Mouse (Mus musculus): Measurements from ENCODE around the gene Lemd1.

Gene Lemd1

DNA sequence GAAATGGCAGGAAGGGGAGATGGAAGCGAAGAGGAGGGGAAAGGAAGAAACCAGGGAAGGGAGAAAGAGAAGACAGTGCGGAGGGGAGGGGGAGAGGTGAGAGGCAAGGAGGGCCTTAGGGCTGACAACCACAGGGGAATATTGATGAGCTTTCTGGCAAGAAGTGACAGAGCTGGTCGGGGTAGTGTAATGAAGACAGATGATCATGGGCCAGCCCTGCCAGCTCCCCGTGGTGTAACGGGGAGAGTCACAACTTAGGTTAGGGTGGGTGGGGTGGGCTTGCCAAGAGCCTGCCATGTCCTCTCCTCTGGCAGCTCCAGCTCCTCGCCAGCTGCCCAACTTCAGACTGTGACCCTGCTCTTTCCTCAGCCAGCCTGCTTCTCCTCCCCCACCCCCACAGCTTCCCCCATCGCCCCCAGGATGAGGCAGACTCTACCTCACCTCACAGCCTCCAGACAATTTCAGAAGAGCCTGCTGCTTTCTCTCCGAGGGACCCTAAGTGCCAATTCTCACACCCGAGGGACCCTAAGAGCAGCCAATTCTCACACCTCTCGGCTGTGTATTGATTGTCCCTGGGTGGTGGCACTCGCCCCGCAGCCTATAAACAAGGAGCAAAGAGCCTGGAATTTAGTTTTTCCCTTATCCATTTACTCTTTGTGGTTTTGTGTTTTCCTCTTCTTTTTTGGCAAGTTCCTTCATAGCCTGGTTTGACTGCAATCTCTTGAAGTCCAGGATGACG is 26.3 kb upstream of the Lemd1 start:
- no peak for DNase-seq (ENCODE audit: low read depth, low spot score)

DNA sequence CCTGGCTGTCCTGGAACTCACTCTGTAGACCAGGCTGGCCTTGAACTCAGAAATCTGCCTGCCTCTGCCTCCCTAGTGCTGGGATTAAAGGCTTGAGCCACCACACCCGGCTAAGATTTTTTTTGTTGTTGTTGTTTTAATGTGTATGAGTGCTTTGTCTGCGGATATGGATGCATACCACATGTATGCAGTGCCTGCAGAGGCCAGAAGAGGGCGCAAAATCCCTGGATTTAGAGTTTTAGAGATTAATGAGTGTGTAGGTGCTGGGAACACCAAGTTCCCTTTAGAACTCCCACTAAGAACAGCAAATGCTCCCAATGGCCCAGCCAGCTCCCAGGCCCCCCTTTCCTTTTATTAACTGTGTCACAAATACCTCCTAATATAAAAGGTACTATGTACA is 25.4 kb upstream of the Lemd1 start:
- DNase-seq (ENCODE audit: low read depth, low spot score) = no peak

DNA sequence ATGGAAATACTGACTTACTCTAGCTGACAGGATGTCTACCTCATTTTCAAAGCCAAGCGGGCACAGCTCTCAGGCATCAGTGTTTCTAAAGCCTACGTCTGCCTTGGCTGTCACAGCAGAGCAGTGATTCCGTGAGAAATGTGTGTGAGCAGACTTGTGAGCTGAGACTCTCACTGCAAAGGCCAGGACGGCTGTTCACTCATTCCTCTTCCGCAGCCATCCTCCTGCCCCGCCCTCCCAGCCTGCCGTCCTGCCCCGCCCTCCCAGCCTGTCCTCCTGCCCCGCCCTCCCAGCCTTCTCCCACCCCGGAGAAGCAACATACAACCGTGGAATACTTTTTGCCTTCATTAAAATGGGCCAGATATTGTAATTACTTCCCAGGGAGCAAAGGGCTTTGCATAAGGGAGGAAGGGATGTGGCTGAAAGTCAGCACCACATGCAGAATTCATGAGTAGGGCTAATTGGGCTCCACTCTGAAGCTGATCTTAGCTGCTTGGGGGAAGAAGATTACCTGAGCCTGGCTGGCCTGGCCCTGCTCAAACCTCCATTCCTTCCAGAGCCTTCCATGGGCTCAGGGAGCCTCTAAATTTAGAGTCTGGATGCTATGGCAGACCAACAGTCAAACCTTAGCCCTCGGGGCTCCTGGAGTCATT is 23.0 kb upstream of the Lemd1 start:
- DNase-seq (ENCODE audit: low read depth, low spot score) = no peak

DNA sequence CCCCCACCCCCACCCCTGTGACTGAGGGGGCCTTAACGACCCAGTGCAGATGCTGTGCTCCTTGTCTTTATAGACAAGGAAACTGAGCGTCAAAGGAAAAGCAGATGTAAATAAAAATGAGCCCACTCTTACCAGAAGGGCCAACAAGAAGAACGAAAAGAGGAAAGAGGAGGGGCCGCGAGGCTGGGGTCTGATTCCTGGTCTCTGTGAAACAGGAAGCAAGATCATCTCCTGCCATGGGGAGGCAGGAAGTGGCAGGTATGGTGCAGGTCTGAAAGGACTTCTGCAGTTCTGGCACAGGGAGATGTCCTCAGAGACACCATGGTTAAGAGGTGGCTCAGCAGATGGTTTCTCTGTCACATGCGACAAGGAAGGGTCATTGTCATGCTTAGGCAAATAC is 20.5 kb upstream of the Lemd1 start:
- no peak for DNase-seq (ENCODE audit: low read depth, low spot score)

DNA sequence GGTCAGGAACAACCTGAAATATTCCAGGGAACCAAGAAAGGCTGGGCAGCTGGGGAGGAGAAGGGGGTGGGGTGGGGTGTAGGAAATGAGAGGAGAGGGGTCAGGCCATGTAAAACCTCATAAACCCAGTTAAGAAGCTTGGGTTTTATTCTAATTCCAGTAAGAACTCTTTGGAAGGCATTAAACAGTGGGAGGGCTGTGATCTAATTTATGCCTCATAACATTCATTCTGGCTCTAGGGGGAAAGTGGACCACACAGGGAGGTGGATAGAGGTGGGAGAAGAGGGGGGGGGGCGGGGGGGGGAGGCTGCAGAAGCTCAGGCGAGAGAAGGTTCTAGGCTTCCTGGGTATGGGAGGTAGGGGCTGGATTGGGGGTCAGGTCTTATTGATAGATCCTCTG is 19.6 kb upstream of the Lemd1 start:
- DNase-seq (ENCODE audit: low read depth, low spot score) = no peak

DNA sequence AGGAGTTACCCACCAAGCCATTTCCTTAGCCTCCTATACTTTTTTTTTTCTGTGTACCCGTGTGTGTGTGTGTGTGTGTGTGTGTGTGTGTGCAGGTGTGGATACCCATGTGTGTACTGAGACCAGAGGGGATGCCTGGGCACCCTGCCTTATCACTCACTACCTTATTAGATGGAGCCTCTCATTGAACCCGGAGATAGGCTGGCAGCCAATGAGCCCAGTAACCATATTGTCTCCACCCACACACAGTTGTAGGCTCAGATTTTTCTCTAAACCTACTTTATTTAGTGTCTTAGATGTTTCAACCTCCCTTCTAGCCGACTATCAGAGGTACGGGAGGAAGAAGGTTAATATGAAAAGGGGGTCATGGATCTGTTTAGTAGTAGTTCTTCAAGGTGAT is 4.9 kb upstream of the Lemd1 start:
- no peak for DNase-seq (ENCODE audit: low read depth, low spot score)

DNA sequence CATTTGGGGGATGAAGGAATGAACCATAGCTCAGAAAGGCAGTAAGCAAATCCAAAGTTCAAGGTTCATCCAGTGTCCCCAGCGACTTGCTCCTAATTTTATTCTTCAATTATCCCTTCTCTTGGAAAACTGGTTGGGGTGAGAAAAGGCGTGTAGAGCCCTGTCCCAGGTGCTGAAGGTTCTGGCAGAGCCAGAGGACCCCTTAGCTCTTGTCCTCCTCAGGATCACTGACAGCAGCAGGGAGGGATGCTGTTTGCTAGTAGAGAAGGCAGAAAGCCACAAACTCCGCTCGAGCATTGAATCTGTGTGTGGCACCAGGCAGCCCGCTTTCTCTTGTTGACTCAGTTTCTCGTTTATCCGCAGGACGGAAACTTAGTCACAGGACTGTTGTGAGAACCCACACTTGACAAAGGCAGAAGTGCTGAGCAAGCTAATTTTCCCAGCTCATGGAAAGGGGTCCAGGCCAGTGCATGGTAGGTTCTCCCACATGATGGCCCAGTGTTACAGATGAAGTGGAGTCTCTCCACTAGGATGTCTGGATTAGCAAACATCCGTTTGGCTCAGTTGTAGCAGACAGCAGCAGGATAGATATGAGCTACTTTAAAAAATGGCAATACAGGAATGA is 2.7 kb upstream of the Lemd1 start:
- no peak for DNase-seq (ENCODE audit: low read depth, low spot score)

DNA sequence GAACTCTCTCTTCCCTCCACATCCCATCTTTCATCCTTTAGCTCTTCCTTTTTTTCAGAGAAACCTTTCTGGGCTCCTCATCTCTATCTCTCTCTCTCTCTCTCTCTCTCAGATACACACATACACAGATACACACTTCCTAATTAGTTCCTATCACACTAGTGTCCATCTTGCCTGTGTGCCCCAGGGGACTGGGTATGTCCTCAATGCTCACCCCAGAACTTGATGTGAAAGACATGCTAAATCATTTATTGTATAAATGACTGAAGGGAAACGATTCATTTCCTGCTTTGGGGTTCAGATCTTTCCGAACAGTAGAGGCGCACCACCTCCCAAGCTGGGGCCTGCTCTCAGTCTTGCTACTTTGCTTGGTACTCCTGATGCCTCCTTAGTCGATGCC is 2.0 kb upstream of the Lemd1 start:
- DNase-seq (ENCODE audit: low read depth, low spot score) = no peak

DNA sequence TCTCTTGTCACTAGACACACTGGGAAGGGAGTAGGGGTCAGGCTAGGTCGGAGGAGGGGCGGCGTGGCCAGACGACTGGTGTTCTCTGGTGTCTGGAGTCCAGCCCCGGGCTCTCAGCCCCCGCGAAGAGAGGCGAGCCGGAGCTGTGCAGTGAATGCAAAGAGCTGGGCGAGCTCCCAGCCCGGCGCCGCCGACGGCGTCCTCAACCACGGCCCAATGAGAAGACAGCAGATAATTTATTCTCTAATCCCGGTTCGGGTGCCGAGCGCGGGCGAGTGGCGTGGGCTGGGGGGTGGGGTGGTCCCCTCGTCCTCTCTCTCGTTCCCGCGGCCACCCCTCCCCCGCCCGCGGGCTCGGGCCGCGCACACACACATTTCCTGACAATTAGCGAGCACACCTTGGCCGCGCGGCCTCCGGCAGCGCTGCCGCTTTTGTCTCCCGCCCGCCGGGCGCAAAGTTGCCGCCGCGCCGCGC is 1.2 kb upstream of the Lemd1 start:
- DNase-seq (ENCODE audit: low read depth, low spot score) = no peak

DNA sequence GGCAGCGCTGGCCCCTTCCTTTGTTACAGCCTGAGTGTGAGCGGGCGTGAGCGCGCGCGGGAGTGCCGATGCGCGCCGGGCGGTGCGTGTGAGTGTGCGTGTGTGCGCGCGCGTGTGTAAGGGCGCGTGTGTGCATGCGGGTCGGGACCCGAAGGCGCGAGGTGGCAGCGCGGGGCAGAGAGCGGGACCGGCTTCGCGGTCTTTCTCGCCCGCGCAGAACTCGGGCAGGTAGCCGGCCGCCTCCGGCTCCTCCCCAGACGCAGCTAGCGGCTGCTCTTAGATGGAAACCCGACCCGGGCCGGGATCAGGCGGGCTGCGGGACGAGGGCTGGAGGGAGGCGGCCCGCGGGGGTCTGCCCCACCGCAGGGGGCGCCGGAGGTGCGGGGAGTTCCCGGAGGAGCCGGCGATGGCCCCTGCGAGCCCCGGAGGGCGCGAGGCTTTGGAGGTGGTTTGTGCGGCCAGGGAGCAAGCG is 574 bp upstream of the Lemd1 start:
- no peak for DNase-seq (ENCODE audit: low read depth, low spot score)

DNA sequence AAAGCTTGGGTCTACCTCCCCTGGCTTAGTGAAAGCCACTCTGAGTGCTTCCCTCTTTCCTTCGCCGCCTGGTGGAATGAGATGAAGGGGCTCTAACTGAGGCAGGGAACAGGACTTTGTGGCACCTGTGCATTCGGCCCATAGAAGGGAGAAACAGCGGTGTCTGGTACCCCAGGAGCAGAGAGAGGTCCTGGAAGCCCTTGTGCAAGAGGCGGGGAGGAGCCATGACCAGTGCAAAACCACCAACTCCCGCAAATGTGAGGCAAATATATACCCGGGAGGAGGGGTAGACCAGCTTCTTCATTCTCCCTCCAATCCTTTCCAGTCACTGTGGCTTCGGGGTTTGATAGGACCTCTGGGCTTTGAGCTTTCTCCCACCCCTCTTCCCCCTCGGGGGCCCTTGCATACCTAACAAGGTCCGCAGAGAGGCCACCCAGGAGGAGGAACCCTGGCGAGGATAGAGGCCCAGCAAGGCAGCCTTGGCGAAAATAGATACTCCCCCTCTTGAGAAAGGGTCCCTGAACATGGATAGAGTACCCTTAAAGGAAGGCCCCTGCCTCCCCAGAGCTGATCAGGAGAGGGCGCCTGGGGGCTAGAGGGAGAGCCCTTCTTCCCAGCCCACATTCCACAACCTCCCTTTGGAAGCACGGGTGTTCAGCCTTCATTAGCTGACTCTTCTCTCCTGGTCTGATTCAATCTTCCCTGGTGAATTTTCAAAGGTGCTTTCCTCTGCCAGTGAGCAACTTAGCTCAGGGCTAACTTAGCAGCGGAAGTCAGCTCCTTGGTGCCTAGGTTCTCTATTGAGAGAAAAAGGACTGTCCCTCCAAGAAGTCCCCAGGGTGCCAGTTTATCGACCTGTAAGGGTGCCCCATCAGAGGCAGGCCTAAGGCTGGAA is 802 bp downstream of the Lemd1 start:
- no peak for DNase-seq (ENCODE audit: low read depth, low spot score)

DNA sequence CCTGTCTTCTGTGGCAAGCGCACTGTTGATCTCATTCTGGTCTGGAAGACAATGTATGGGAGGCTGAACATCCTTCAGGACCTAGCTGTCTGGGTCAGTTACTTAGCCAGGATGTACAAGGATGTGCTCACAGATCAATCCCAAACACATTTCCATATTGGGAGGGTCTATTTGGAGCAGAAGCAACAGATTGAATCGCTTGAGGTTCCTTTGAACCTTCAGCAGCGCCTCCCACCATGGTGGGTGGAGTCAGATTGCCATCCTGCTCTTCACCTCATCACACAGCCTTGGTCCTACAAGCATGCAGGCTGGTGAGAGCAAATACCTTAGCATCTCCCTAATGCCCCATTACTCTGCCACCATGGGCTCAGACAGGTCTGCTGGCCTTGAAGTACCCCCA is 2.6 kb downstream of the Lemd1 start:
- no peak for DNase-seq (ENCODE audit: low read depth, low spot score)

DNA sequence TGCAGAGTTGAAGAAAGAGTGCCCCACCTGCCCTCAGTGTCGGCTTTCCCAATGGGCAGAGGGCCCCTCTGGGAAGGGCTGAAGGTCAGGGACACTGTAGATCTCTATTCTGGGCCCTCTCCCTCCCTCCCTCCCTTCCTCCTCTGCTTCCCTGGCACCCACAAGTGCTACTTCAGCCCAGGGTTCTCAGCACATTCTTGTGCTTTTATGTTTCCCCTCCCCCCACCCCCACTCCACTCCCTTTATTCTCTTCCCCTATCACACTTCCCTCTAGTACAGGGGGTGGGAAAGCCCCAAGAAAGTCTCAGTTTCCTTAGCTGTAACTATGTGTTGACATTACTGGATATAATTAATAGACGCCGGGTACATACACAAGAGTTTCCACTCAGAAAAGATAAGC is 3.4 kb downstream of the Lemd1 start:
- DNase-seq (ENCODE audit: low read depth, low spot score) = no peak

DNA sequence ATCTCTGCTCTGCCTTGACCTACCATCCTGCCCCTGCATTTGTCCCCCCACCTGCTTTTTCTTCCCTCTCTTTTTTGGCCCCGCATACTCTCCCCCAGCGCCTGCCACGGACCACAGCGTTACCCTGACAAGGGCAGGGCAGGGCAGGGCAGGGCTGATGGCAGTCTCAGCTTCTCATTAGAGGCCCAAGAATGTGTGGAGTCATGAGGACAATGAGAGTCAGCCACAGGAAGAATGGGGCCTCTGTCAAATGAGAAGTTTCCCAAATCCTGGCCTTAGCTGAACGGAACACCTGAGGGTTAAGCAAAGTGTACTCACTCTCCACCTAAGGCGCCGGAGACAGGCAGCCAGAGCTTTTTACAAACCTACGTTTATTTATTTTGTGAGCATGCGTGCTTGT is 3.9 kb downstream of the Lemd1 start:
- no peak for DNase-seq (ENCODE audit: low read depth, low spot score)

DNA sequence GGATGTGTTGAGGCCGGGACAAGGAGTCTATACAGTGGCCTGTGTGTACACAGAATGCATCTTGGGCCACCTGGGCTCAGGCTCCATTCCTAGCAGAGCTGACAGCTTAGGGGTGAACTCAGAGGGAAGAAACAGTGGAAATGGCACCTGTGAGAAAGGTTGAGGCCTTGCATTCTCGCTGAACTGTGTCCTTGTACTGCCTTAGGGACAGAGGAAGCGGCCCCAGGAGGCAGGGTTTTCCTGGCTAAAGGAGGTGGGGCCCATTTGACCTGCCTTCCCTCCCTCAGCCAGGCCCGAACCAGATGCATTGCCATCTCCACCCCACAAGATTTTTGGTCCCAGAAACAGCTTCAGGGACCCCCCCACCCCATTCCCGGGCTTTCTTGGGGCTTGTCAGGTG is 4.5 kb downstream of the Lemd1 start:
- DNase-seq (ENCODE audit: low read depth, low spot score) = no peak

DNA sequence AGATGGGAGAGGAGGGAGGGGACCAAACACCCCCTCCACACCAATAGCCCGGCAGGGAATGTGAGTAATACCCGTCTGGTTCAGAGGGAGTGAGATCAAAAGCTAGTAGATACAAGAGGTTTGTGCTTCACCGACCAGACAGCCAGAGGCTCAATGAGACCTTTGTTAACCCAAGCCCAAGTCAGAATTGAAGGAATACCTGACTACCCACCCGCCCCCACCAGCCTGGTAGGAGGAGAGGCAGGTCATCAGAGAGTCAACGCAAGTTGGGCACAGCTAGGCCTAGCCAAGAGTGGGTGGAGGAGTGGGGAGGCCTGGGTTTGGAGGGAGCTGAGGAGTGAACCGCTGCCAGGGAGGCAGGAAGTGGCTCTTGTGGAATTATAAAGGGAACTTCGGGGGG is 5.1 kb downstream of the Lemd1 start:
- no peak for DNase-seq (ENCODE audit: low read depth, low spot score)

DNA sequence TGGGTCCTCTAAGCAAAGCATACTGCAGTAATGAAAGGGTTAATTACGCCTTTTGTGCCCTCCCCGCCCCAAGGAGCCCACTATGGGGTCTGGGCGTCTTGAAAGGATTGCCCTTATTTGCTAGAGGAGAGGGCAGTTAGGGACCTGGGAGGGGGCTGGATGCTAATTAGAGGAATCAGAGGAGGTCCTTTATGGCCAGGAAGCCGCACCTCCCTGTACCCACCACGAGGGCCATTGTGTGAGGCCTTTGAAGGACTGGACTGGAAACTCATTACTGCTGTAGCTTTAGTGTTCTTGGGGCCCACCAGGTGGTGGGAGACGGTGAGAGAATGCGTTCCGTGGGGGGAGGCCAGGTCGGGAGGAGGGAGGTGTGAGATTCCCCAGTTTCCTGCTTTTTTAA is 6.4 kb downstream of the Lemd1 start:
- no peak for DNase-seq (ENCODE audit: low read depth, low spot score)

DNA sequence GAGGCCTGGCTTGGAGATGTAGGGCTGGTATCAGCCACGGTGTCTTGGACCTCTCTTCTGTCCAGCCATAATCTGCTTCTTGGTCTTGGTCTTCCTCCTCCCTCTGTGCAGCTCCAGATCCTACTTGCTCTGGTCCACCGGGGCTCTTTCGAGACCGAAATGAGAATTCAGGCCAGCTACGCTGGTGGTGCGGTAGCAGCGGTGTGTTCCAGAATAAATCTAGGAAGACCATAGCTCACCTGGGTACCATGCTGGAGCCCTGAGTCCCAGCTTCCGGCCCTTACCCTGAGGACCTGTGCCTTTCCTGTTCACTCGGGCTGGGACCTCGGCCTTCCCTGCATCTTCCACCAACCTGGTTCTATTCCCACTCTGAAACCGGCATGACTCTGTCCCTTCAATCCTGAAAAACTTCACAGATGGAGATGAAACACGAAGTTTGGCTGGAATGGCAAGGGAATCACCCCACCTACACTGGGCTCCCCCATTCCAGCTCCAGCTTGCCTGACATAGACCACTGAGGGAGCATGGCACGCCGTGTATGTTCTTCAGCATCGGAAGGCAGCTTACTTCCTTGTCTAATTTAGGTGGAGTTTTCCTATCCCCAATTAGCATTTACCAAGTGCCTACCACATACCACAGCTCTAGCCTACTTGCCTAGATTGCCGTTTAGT is 7.3 kb downstream of the Lemd1 start:
- DNase-seq (ENCODE audit: low read depth, low spot score) = no peak

DNA sequence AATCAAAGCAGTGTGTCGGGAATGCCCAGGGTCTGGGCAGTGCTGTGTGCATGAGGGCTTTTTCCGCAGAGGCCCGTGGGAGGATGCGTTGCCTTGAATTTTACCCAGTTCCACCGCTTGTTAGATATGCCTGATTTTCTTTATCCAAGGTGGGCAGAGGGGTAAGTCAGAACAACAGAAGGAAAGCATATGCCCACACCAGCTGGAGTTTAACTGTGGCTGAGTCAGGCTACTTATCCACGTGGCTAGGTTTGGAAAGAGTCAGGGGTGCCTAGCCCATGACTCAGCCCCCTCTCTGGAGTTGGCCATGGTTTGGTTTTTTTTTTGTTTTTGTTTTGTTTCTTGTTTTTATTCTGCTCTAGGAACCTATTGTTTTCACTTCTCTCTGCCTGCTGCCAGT is 8.0 kb downstream of the Lemd1 start:
- no peak for DNase-seq (ENCODE audit: low read depth, low spot score)

DNA sequence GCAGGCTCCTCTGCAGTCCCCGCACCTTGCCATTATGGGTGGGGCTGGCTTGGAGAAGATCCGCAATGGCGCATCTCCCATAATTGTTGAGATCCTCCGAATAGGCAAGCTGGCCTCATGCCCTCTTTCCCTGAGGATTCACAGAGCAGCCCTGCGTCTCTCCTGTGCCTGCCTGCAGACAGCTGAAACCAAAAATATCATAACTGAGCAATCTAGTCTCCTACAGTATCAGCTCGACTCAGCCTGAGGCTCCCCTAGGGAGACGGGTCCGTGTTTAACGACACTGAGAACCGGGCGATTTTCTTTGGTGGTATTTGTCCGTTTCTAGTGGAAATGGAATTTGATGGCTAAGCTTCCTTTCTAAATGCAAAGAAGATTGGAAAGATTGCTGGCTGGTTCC is 8.7 kb downstream of the Lemd1 start:
- DNase-seq (ENCODE audit: low read depth, low spot score) = no peak
